Mouse (Mus musculus) myocyte (in vitro differentiated cells): ENCODE data around the gene Pigu.

Experiments used
- E2F4 ChIP-seq: IDR thresholded peaks from one replicate; pipeline ENCODE4 v1.6.1; 2011; ENCODE audit warnings: mild to moderate bottlenecking, control low read depth, moderate library complexity; ENCODE audit not compliant: insufficient read depth
- MAX ChIP-seq: IDR thresholded peaks from one replicate; pipeline ENCODE4 v1.6.1; 2011; ENCODE audit warnings: low read depth, mild to moderate bottlenecking, control low read depth
- MYOD1 ChIP-seq, 3 experiments: IDR thresholded peaks; one replicate each; pipeline ENCODE4 v1.6.1; 2011; ENCODE audit warnings: control low read depth in 2 of 3, low read depth in 2 of 3, mild to moderate bottlenecking in 2 of 3, moderate library complexity in 1 of 3; ENCODE audit not compliant: insufficient read length in 2 of 3, control insufficient read depth in 1 of 3

GRCm38 (mm10) chr2:155299563-155299962 is 57.7 kb downstream of the Pigu start:
- TF ChIP-seq MAX (no peak), MYOD1 (IDR thresholded peaks at IDR 0.05; ENCODE audit: control insufficient read depth in 1 of 3, insufficient read length in 2 of 3, low read depth in 2 of 3) (no peak), E2F4 (no peak)
